Mouse (Mus musculus) layer of hippocampus, postnatal 25 days (tissue): ENCODE measurements around the gene Gpx7. TPM values are rescaled to one million over a fixed set of nuclear protein-coding genes. Genes with fewer than 3 reads are reported as not detected.

Experiments
- DNase-seq, 2 experiments: peaks; one replicate each; pipeline ENCODE4 v3.0.0; 2022; ENCODE audit warnings: mixed read lengths in 2 of 2, low spot score in 1 of 2; ENCODE audit errors: extremely low spot score in 1 of 2
- total RNA-seq, 2 experiments: library from RNA; stranded (reverse); gene quantifications; 2 replicates each; pipeline ENCODE4 v1.2.3; 2021

Gpx7 gene
- total RNA-seq, 2 experiments from 2014 or later, result 4.7 to 7.0 TPM

DNA sequence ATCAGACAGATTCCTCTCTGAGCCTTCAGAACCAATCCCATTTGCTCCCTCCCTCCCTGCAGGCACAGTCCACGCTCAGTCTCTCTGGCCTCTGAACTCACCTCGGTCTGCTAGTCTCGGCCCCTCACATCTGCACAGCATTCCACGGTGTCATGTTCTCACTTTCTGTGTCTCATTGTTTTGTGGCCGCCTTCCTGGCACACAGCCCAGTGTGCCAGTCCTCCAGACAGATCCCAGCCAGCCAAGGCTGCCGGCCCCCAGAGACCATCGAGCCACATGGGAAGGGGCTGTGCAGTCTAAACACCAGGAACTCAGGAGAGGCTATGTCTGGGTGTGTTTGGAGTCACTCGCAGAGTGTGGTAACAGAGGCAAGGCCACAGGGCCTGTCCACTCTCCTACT, 55.9 kb downstream of the Gpx7 start:
- DNase-seq, result no peak

Other genes with a start within 250 kb of the Gpx7 start
- 10 to 100 TPM; 16.7 to 18.5 TPM for gene Echdc2, start 241.5 kb downstream of the Gpx7 start, total RNA-seq
- not detected for gene Zyg11a, start 188.9 kb downstream of the Gpx7 start, total RNA-seq
- gene Zyg11b, start 105.9 kb downstream of the Gpx7 start, total RNA-seq, result 100 to 1,000 TPM; 103 to 106 TPM
- 10 to 100 TPM; 26.2 to 26.4 TPM for gene Coa7, start 78.8 kb downstream of the Gpx7 start, total RNA-seq
- not detected for gene Shisal2a, start 23.6 kb downstream of the Gpx7 start, total RNA-seq
- gene Tut4, start 52.5 kb upstream of the Gpx7 start, total RNA-seq, result 10 to 100 TPM; 28.0 to 42.2 TPM
- gene Prpf38a, start 172.4 kb upstream of the Gpx7 start, total RNA-seq, result 10 to 100 TPM; 29.4 to 30.3 TPM
- gene Orc1, start 172.5 kb upstream of the Gpx7 start, total RNA-seq, result under 1 TPM in 1 of 2 experiments, not detected in 1; 0.10 TPM
- 10 to 100 TPM; 24.2 to 35.8 TPM for gene Cc2d1b, start 213.0 kb upstream of the Gpx7 start, total RNA-seq